Mouse (Mus musculus) T-cell, adult 2 months (primary cell): ENCODE measurements around the gene Rapgef4.

Experiments
- DNase-seq: peaks from one replicate; pipeline ENCODE4 v3.0.0; 2022; ENCODE audit warnings: low spot score

Rapgef4 gene

GRCm38 (mm10) chr2:72234085-72234484, 253.0 kb downstream of the Rapgef4 start:
- no peak for DNase-seq

- DNase-seq: peak; percentile 48
Measured at GRCm38 (mm10) chr2:72234943-72235342, 253.9 kb downstream of the Rapgef4 start.

GRCm38 (mm10) chr2:72235361-72235901, 254.4 kb downstream of the Rapgef4 start:
- DNase-seq: no peak

- no peak for DNase-seq
Measured at GRCm38 (mm10) chr2:72238421-72238820, 257.4 kb downstream of the Rapgef4 start.

GRCm38 (mm10) chr2:72238925-72239324, 257.9 kb downstream of the Rapgef4 start:
- no peak for DNase-seq

- DNase-seq: no peak
Measured at GRCm38 (mm10) chr2:72239456-72239855, 258.4 kb downstream of the Rapgef4 start.

- DNase-seq: no peak
Measured at GRCm38 (mm10) chr2:72239993-72240392, 259.0 kb downstream of the Rapgef4 start.

GRCm38 (mm10) chr2:72240691-72241090, 259.7 kb downstream of the Rapgef4 start:
- no peak for DNase-seq

- no peak for DNase-seq
Measured at GRCm38 (mm10) chr2:72241714-72242472, 260.9 kb downstream of the Rapgef4 start.

- no peak for DNase-seq
Measured at GRCm38 (mm10) chr2:72242910-72243675, 262.1 kb downstream of the Rapgef4 start.

- DNase-seq: no peak
Measured at GRCm38 (mm10) chr2:72245631-72246030, 264.6 kb downstream of the Rapgef4 start.

GRCm38 (mm10) chr2:72246376-72246775, 265.3 kb downstream of the Rapgef4 start:
- no peak for DNase-seq

- DNase-seq: no peak
Measured at GRCm38 (mm10) chr2:72247819-72248218, 266.8 kb downstream of the Rapgef4 start.

GRCm38 (mm10) chr2:72252510-72253505, 271.8 kb downstream of the Rapgef4 start:
- DNase-seq: no peak

- no peak for DNase-seq
Measured at GRCm38 (mm10) chr2:72253882-72254281, 272.8 kb downstream of the Rapgef4 start.

GRCm38 (mm10) chr2:72254813-72255582, 274.0 kb downstream of the Rapgef4 start:
- DNase-seq: no peak

- no peak for DNase-seq
Measured at GRCm38 (mm10) chr2:72260704-72261103, 279.7 kb downstream of the Rapgef4 start.

- no peak for DNase-seq
Measured at GRCm38 (mm10) chr2:72262814-72263480, 281.9 kb downstream of the Rapgef4 start.

- DNase-seq: no peak
Measured at GRCm38 (mm10) chr2:72267390-72267789, 286.4 kb downstream of the Rapgef4 start.

GRCm38 (mm10) chr2:72269651-72270341, 288.8 kb downstream of the Rapgef4 start:
- DNase-seq: no peak
